Mouse (Mus musculus) MEL (cell line): ENCODE data around the gene Slc4a1.

Experiments
- CTCF ChIP-seq, 3 experiments: IDR thresholded peaks in 2 of 3; conservative IDR thresholded peaks in 1 of 3; 2 replicates each; pipeline ENCODE4 v1.5.1; 2011 to 2012; ENCODE audit warnings: low read length in 3 of 3, low read depth in 2 of 3, mild to moderate bottlenecking in 2 of 3, improper control_type of control experiment in 1 of 3, inconsistent platforms in 1 of 3, mixed read lengths in 1 of 3, moderate library complexity in 1 of 3; ENCODE audit not compliant: control insufficient read depth in 1 of 3, insufficient read depth in 1 of 3, poor library complexity in 1 of 3, severe bottlenecking in 1 of 3
- GATA1 ChIP-seq: IDR thresholded peaks from 2 replicates; pipeline ENCODE4 v1.6.1; 2011; ENCODE audit warnings: low read depth, low read length, improper control_type of control experiment
- NRF1 ChIP-seq: IDR thresholded peaks from 2 replicates; pipeline ENCODE4 v1.6.1; 2014; ENCODE audit warnings: low read depth, mild to moderate bottlenecking, inconsistent platforms, low read length, improper control_type of control experiment, moderate library complexity; ENCODE audit not compliant: poor library complexity, insufficient read depth, severe bottlenecking
- POLR2AphosphoS2 ChIP-seq: IDR thresholded peaks from 2 replicates; pipeline ENCODE4 v1.6.1; 2011; ENCODE audit warnings: low read length, improper control_type of control experiment
- RCOR1 ChIP-seq: IDR thresholded peaks from 2 replicates; pipeline ENCODE4 v1.6.1; 2012; ENCODE audit warnings: low read depth, mild to moderate bottlenecking, inconsistent platforms, low read length, improper control_type of control experiment
- SMC3 ChIP-seq: IDR thresholded peaks from 2 replicates; pipeline ENCODE4 v1.6.1; 2011; ENCODE audit warnings: low read depth, low read length, improper control_type of control experiment
- USF1 ChIP-seq: IDR thresholded peaks from 2 replicates; pipeline ENCODE4 v1.6.1; 2014; ENCODE audit warnings: low read depth, mild to moderate bottlenecking, inconsistent platforms, low read length, improper control_type of control experiment, moderate library complexity
- ZC3H11A ChIP-seq: IDR thresholded peaks from 2 replicates; pipeline ENCODE4 v1.6.1; 2012; ENCODE audit warnings: low read depth, mild to moderate bottlenecking, inconsistent platforms, low read length, improper control_type of control experiment
- ZKSCAN1 ChIP-seq: IDR thresholded peaks from 2 replicates; pipeline ENCODE4 v1.6.1; 2012; ENCODE audit warnings: low read depth, mild to moderate bottlenecking, inconsistent platforms, low read length, improper control_type of control experiment, moderate library complexity
- ZMIZ1 ChIP-seq: IDR thresholded peaks from 2 replicates; pipeline ENCODE4 v1.6.1; 2012; ENCODE audit warnings: low read depth, mild to moderate bottlenecking, inconsistent platforms, low read length, improper control_type of control experiment, moderate library complexity
- ZNF384 ChIP-seq: IDR thresholded peaks from 2 replicates; pipeline ENCODE4 v1.6.1; 2012; ENCODE audit warnings: low read depth, mild to moderate bottlenecking, inconsistent platforms, low read length, improper control_type of control experiment

- TF ChIP-seq GATA1 (no peak), USF1 (no peak), NRF1 (no peak), ZMIZ1 (no peak), RCOR1 (no peak), ZNF384 (no peak), CTCF (IDR thresholded peaks at IDR 0.05 in 2 of 3, conservative IDR thresholded peaks at IDR 0.05 in 1 of 3; ENCODE audit: control insufficient read depth in 1 of 3, insufficient read depth in 1 of 3, low read depth in 2 of 3, low read length in 3 of 3, poor library complexity in 1 of 3, severe bottlenecking in 1 of 3) (no peak), ZC3H11A (no peak), POLR2AphosphoS2 (no peak), SMC3 (no peak), ZKSCAN1 (no peak)
These were observed 20.1 kb upstream of the Slc4a1 start for GRCm38 (mm10) chr11:102386121-102386520.
